Mouse (Mus musculus): ENCODE data around the gene Tmco1.

DNA sequence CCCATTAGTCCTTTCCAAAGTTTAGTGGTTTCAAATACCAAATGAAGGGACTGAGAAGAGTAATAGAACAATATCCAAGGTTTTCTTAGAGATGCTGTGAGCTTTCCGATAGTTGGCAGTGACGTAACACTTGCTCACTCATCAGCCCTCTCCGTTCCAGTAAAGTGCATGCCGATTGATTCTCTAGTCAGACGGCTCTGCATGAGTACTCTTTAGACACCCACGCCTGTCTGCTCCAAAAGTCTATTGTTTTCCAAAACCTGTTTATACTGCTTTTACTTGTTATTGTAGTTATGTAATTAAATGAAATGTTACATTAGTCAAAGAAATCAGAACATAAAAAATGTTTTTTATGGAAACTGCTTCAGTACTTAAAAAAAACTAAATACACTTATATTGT is 20.6 kb downstream of the Tmco1 start:
- TF ChIP-seq MAX (IDR thresholded peaks at IDR 0.05) (no peak), MYOG (IDR thresholded peaks at IDR 0.05; ENCODE audit: control insufficient read depth, extremely low read depth, insufficient read length) (no peak), CTCF (IDR thresholded peaks at IDR 0.05; ENCODE audit: control insufficient read depth, insufficient read depth, insufficient read length) (no peak)

All from C2C12 (cell line).